Mouse (Mus musculus): ENCODE measurements around the gene Susd6. TPM values are rescaled to one million over a fixed set of nuclear protein-coding genes. Genes with fewer than 3 reads are reported as not detected.

The Susd6 gene
- total and polyA plus RNA-seq, 3 experiments = 7.8 to 11.0 (median 8.7) TPM

GRCm38 (mm10) chr12:80759387-80759712 lies 31.0 kb upstream of the Susd6 start:
- Histone ChIP-seq H3K27me3 (replicated peaks) (peaks cover 5% of the 10 kb centered on the region), H3K9me3 (replicated peaks; ENCODE audit: low read length) (peaks cover 31% of the 10 kb centered on the region), H3K9ac (ENCODE audit: insufficient read depth, low read depth) (no peak overlapping the region), H3K4me2 (ENCODE audit: insufficient read depth, low read depth, poor library complexity, severe bottlenecking) (no peak overlapping the region), H3K36me3 (replicated peaks in 1 of 2; ENCODE audit: control insufficient read depth in 1 of 2, insufficient read depth in 1 of 2, low read length in 1 of 2) (no peaks in the 10 kb centered on the region), H3K27ac (ENCODE audit: insufficient read depth, low read depth) (no peak overlapping the region), H3K4me3 (replicated peaks in 1 of 3; ENCODE audit: low read depth in 2 of 3, low read length in 2 of 3, poor library complexity in 1 of 3) (no peak overlapping the region), H3K4me1 (ENCODE audit: control insufficient read depth in 1 of 2, insufficient read depth in 2 of 2) (no peaks in the 10 kb centered on the region), H3K79me2 (replicated peaks; ENCODE audit: control insufficient read depth, extremely low read depth, insufficient read depth, poor library complexity, severe bottlenecking) (no peaks in the 10 kb centered on the region)
- dilution Hi-C loops (cut with MboI; ENCODE audit: extremely low pct_ligation_motif_present, extremely low pct_unique_long_range_greater_than_20kb, low sequenced_read_pairs) = no loop called here
- no peak for TF ChIP-seq SIN3A (IDR thresholded peaks at IDR 0.05; ENCODE audit: low read length)
- no peak for TF ChIP-seq RCOR1 (conservative IDR thresholded peaks at IDR 0.05; ENCODE audit: low read depth, low read length)
- no peak for TF ChIP-seq RAD21 (IDR thresholded peaks at IDR 0.05; ENCODE audit: low read depth, low read length)
- TF ChIP-seq ZKSCAN1 (IDR thresholded peaks at IDR 0.05; ENCODE audit: borderline replicate concordance, low read depth, low read length) = no peak
- TF ChIP-seq ZMIZ1 (IDR thresholded peaks at IDR 0.05; ENCODE audit: low read depth, low read length) = no peak
- TF ChIP-seq IRF4 (IDR thresholded peaks at IDR 0.05; ENCODE audit: low read depth, low read length) = no peak
- TF ChIP-seq MEF2A (IDR thresholded peaks at IDR 0.05; ENCODE audit: borderline replicate concordance, low read depth, low read length) = no peak
- TF ChIP-seq GABPA (IDR thresholded peaks at IDR 0.05; ENCODE audit: insufficient replicate concordance, low read depth, low read length) = no peak
- TF ChIP-seq KAT2A (IDR thresholded peaks at IDR 0.05; ENCODE audit: insufficient replicate concordance, low read length) = no peak
- TF ChIP-seq PAX5 (IDR thresholded peaks at IDR 0.05; ENCODE audit: low read length) = no peak
- no peak for TF ChIP-seq UBTF (IDR thresholded peaks at IDR 0.05; ENCODE audit: low read depth, low read length)
- no peak for TF ChIP-seq EP300 (IDR thresholded peaks at IDR 0.05; ENCODE audit: low read length)
- TF ChIP-seq NELFE (IDR thresholded peaks at IDR 0.05; ENCODE audit: low read depth, low read length) = no peak
- no peak for TF ChIP-seq MAX (IDR thresholded peaks at IDR 0.05; ENCODE audit: low read length)
- no peak for TF ChIP-seq MYC (IDR thresholded peaks at IDR 0.05; ENCODE audit: low read depth, low read length)
- TF ChIP-seq USF1 (IDR thresholded peaks at IDR 0.05; ENCODE audit: low read depth, low read length) = no peak
- TF ChIP-seq HCFC1 (IDR thresholded peaks at IDR 0.05; ENCODE audit: low read depth, low read length) = no peak
- in situ Hi-C loops (cut with MboI; ENCODE audit: low pct_ligation_motif_present, low pct_unique_long_range_greater_than_20kb, low sequenced_read_pairs) = no loop called here
- no peak for DNase-seq (ENCODE audit: extremely low read depth)

- Histone ChIP-seq H3K4me3 (replicated peaks in 1 of 3; ENCODE audit: low read depth in 2 of 3, low read length in 2 of 3, poor library complexity in 1 of 3) (no peak overlapping the region), H3K27ac (ENCODE audit: insufficient read depth, low read depth) (no peak overlapping the region), H3K9ac (ENCODE audit: insufficient read depth, low read depth) (no peak overlapping the region), H3K79me2 (replicated peaks; ENCODE audit: control insufficient read depth, extremely low read depth, insufficient read depth, poor library complexity, severe bottlenecking) (no peaks in the 10 kb centered on the region), H3K4me1 (ENCODE audit: control insufficient read depth in 1 of 2, insufficient read depth in 2 of 2) (no peaks in the 10 kb centered on the region), H3K36me3 (replicated peaks in 1 of 2; ENCODE audit: control insufficient read depth in 1 of 2, insufficient read depth in 1 of 2, low read length in 1 of 2) (no peaks in the 10 kb centered on the region), H3K27me3 (replicated peaks) (peaks cover 4% of the 10 kb centered on the region), H3K4me2 (ENCODE audit: insufficient read depth, low read depth, poor library complexity, severe bottlenecking) (no peak overlapping the region; the same call in 1 of the 2 replicates), H3K9me3 (replicated peaks; ENCODE audit: low read length) (peaks cover 31% of the 10 kb centered on the region)
- dilution Hi-C loops (cut with MboI; ENCODE audit: extremely low pct_ligation_motif_present, extremely low pct_unique_long_range_greater_than_20kb, low sequenced_read_pairs) = no loop called here
- TF ChIP-seq USF1 (IDR thresholded peaks at IDR 0.05; ENCODE audit: low read depth, low read length) = no peak
- DNase-seq (ENCODE audit: extremely low read depth) = no peak
- in situ Hi-C loops (cut with MboI; ENCODE audit: low pct_ligation_motif_present, low pct_unique_long_range_greater_than_20kb, low sequenced_read_pairs) = no loop called here
Observed at GRCm38 (mm10) chr12:80759713-80760395, 30.5 kb upstream of the Susd6 start.

Measured in CH12.LX (cell line).